Mouse (Mus musculus) megakaryocyte progenitor cell, adult 5-6 weeks (primary cell): Measurements from ENCODE around the gene Creg2. TPM values are rescaled to one million over a fixed set of nuclear protein-coding genes. Genes with fewer than 3 reads are reported as not detected.
"Not testable (repeated sequence)": the region's sequence is repeated elsewhere in the genome, so short reads cannot be mapped to it uniquely, and the experiment has no call there.

Source experiments
- ATAC-seq: replicated peaks from 2 replicates; pipeline ENCODE4 v1.8.0; 2016; ENCODE audit warnings: mild to moderate bottlenecking, moderate TSS enrichment, inconsistent platforms; ENCODE audit not compliant: poor library complexity
- total RNA-seq, 2 experiments: library from RNA; stranded (forward) in 1 of 2; stranded (reverse) in 1 of 2; fragments of 157-497, 149-512 nt in 1 of 2; fragments of 200-1000 nt in 1 of 2; gene quantifications; 2 replicates each; pipeline versions ENCODE4 v1.2.3 to v1.2.4; 2015 to 2017

The Creg2 gene
- total RNA-seq (2015) (not detected in 2 replicates), total RNA-seq (2017) (not detected in 2 replicates)

DNA sequence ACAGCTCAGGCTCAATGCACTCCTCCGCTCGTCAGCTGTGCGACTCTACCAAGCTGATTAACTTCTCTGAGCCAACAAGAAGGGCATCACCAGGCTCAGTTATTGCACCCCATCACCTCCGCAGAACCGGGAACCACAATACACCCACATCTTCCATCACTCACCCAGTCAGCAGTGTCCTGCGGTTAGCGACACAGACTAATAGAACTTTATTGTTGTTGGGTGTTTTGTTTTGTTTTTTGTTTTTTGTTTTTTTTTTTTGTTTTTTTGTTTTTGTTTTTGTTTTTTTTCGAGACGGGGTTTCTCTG, at the start of gene Creg2:
Creg2 (minus strand) TSS at position 234 of the 308 bp plus-strand sequence.
- no peak for ATAC-seq

DNA sequence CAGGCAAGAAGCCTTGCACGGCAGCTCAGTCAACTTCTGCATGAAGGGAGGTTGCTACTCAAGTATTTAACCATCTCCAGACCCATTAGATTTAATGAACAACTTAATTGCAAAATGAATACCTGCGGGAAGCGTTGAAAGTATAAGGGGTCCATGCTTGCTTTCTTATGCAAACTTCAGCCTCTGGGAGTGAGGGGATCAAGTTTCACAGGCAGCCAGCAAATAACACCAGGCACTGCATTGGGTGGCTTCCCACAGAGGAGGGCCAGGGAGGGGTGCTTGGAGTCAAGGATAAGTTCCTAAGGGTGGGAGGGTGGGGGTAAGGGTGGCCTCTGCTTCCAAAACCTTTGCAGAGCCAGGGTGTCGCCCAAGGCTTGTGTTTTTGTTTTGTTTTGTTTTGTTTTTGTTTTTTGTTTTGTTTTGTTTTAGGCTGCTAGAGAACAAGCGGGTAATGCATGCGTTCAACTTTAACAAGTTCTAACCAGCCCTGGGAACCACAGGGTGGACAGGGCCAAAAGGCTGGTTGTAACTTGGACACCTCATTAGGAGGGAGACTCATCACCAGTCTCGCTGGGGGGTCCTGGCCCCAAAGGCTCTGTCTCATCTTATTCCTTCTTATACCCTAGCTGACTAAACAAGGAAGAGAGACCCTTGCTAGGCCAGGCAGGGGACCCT, 49.5 kb upstream of the Creg2 start:
- no peak for ATAC-seq

DNA sequence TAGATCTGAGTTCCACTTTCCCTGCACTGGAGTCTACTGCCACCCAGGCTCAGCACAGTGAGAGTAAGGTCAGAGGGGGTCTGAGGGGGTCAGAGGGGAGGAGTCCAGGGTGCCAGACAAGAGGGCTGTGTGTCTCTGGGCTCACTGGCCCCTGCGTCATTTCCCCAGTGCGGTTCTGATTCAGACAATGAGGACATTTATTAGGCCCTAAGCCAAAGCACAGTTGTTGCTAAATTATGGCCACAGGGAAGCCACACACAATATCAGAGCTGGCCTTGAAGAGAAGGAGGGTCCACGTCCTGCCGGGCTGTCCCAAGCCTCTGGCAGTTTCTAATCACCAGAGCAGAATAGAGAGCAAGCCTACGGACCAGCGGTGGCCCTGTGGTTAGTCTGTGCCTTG, 47.2 kb upstream of the Creg2 start:
- ATAC-seq, result peak; percentile 20; the same call in 1 of the 2 replicates

- ATAC-seq, result no peak
Measured at GRCm38 (mm10) chr1:39695198-39695597, 43.9 kb upstream of the Creg2 start.

GRCm38 (mm10) chr1:39694756-39695155, 43.5 kb upstream of the Creg2 start:
- no peak for ATAC-seq

GRCm38 (mm10) chr1:39691974-39692373, 40.7 kb upstream of the Creg2 start:
- ATAC-seq, result no peak

DNA sequence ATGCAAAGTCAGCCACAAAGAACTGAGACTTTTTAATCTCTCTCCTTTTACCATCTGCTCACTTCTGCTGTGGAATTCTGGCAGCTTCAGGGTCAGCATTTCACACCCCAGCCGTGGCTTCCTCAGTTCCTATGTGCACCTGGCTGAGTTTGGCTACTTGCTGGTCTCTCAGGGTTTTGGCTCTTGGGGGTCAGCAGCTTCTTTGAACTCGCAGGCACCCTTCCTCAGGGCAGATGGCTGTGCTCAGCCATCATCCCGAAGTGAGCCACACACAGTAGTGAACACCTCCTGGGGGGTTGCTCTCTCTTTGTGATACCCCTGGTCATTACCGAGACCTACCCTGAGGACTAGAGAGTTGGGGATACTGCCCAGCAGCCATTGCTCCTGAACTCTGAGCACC, 39.8 kb upstream of the Creg2 start:
- no peak for ATAC-seq

DNA sequence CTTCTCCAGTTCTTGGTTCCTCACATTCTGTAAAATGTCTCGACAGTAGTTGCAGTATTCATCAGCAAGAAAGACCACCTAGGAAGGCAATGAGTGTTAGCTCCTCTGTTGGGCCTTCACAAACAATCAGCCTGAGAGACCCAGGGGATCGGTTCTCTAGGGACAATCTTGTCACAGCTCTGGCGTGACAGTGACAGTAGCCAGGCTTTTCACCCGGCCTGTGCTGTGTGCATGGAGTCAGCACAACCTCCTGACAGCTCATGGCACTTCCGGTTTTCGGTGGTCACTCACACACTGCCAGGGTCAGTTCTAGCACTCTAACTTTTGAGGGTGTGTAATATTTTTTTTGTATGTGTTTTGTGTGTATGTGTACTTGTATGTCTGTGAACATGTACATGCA, 37.3 kb upstream of the Creg2 start:
- ATAC-seq, result no peak

- no peak for ATAC-seq
Measured at GRCm38 (mm10) chr1:39687279-39687678, 36.0 kb upstream of the Creg2 start.

DNA sequence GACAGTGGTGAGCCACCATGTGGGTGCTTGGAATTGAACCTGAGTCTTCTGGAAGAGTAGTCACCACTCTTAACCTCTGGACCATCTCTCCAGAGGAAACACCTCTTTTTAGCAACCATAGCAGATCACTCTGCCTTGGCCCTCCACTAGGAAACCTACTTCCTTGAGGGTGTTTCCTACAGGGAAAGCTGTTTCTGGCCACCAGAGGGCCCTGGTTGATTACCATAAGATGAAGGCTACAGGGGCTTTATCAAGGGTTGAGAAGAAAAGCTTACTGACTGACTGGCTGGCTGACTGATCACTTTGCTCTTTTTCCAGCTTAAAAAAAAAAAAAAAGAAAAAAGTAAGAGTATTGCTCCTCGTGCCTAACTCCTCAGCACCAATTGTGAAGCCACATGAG, 34.6 kb upstream of the Creg2 start:
- peak; percentile 84 for ATAC-seq

DNA sequence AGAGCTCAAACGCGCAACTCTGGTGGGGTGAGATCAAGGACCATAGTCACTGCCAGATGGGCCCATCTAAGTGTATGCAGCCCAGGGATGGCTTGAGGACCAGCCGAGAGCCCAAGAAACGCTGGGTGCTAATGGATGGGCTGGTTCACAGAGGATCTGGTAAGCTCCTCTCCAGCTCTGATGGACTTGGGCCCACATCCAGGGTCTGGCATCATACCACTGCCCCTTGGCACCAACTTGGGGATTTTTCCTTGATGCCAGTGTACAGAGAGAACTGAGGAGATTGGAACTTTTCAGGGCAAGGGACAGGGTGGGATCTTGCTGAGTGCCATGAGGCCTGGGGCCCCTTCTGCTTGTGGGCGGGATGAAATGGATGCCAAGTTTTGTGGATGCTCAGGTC, 30.4 kb upstream of the Creg2 start:
- ATAC-seq, result no peak

DNA sequence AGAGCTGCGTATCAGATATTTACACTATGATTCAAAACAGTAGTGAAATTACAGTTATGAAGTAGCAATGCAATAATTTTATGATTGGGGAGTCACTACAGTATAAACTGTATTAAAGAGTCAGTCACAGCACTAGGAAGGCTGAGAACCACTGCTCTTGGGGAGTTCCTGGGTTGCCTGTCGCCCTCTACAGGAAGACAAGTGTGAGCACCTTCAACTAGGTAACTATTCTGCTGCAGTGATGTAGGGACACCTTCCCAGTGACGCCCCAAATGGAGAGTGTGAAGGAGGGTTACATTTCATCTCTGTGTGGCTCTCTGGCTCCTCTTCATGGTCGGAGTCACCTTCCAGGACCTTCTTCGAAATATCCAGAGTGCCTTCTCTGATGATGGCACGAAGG, 29.3 kb upstream of the Creg2 start:
- peak; percentile 73 for ATAC-seq

GRCm38 (mm10) chr1:39678883-39679282, 27.6 kb upstream of the Creg2 start:
- no peak for ATAC-seq

DNA sequence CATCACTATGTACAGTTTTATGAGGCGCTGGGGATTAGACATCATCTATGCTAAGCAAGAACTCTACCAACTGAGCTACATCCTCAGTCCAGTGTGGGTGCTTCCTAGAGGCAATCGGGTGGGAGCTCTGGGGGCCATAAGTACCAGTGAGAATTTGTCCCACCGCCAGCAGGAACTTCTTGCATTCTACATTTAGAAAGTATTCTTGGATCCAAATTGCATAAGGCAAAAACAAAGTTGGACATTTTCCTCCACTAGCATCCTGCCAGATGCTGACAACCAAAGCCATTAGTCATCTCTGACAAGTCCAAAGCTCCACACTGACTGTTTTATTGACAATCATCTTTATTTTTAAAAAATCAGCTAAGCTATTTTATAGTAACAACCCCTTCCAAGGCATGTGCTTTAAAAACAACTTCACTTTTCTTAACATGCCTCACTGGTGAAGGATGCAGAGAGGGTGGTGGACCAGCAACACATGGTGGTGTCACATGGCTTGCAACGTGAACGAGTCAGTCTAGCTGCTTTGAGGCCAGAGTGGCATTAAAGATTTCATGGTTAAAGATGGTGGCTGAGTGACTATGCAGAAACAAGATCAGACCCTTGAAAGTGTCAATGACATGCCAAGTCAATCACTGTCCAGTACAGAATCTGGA, 25.1 kb upstream of the Creg2 start:
- ATAC-seq, result no peak

DNA sequence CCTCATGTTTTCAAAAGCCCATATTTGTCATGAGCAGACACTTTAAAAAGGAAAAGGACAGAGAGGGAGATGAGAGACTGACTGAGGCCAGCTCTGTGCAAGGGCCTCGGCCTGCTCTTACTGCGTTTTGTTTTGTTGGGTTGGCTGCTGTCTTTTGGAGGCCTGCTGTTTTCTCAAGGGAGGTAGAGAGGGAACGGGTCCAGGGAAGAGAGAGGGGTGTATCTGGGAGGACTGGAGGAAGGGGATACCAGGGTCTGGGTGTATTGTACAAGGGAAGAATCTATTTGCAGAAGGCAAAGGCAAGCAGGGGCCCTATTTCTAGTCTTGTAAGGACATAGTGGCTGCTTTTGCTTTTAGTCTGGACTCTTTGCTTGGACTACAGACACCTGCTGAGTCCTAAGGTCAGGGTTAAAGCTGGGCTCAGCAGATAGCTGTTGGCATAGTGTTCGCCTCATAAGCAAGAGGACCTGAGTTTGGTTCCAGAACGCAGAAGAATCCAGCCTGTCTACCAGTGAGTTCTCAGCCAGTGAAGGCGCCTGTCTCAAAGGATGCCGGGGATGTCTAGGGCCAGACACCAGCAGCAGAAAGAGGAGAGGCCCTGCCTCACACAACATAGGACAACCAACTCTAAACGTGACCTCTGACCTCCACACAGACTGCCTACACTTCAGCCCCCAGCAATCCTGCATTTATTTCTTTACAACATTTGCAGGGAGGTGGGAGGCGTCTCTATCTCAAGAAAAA, 21.3 kb upstream of the Creg2 start:
- ATAC-seq, result no peak

- ATAC-seq, result no peak
Measured at GRCm38 (mm10) chr1:39670211-39670935, 19.1 kb upstream of the Creg2 start.

GRCm38 (mm10) chr1:39666751-39667252, 15.5 kb upstream of the Creg2 start:
- no peak for ATAC-seq

GRCm38 (mm10) chr1:39664039-39664625, 12.9 kb upstream of the Creg2 start:
- no peak for ATAC-seq

GRCm38 (mm10) chr1:39663050-39663449, 11.8 kb upstream of the Creg2 start:
- no peak for ATAC-seq

DNA sequence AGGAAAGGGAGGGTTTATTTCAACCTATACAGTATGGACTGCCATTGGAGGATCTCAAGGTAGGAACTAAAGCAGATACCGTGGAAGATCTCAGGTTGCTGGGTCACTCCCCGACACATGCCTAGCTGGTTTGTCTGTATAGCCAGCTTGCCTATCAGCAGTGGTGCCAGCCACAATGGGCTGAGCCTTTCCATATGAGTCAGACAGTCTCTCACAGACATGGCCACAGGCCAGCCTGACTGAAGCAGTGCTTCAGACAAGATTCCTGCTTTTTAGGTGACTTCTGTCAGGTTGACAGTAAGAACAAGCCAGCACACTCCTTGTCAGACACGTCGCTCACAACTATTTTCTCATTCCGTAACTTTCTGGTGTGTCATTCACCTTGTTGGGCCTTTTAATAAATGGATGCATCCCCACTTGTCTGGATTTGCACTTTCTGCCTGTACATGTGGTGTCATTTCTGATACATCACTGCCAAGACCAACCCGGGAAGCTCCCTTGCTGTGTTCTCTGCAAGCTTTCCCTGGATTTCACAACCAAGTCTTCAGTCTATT, 5.8 kb upstream of the Creg2 start:
- 0 out of 2 replicates have a peak, but pooled peaks have one; percentile 23 for ATAC-seq

DNA sequence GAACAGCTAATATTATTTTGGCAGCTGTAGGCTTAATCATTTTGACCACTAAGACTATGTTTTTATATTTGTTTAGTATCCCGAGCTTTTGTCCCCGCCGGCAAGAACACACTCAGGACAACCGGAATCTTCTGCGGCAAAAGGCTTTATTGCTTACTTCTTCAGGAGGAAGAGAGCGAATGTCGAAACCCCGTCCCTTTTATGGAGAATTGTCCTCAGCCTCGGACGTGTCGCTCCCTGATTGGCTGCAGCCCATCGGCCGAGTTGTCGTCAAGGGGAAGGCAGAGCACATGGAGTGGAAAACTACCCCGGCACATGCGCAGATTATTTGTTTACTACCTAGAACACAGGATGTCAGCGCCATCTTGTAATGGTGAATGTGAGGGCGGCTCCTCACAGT, 3.6 kb upstream of the Creg2 start:
- not testable (repeated sequence) for ATAC-seq
